Mouse (Mus musculus) embryo, embryonic 11 days (tissue): ENCODE measurements at regions not wholly inside any gene's neighbourhood (a gene's known extent, or its start where the extent isn't known, plus 50 kb on each side); places are given as distances from the start of the nearest gene placed in this dataset.

Source experiments
- DNase-seq: peaks from one replicate; pipeline ENCODE4 v3.0.0-alpha.2; 2015

DNA sequence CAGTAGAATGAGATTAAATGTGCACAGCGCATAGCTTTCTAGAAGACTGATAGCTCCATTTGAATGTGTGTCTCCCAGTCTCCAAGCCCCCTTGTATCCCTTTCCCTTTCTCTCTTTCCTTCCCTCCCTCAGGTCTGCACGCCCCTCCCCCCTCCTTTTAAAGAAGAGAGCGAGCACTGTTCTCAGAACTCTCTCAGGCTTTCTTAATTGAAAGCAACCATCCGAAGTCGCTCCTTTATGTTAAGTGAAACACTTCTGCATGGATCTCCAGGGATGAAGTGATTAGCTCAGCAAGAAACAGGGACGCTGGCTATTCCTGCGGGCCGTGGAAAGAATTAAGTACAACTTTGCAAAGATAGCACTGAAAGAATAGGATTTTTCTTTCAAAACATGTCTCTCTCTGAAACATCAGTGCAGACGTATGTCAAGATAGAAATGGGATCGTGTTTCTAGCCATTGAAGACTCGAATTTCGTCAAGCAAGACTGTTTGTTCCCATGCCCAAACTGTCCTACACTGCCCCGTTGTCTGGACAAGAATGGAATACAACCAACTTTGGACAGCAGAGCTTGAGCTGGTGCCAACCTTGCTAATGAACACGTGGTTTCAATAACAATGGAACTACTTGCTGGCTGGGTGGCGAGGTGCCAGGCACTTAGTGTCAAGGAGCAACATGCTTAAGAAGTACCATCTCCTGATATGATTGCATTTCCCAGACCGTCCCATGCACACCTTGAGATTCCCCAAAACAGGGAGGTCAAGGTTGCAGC is 289.2 kb upstream of the Rnaseh2b start:
- peak; percentile 61 for DNase-seq

DNA sequence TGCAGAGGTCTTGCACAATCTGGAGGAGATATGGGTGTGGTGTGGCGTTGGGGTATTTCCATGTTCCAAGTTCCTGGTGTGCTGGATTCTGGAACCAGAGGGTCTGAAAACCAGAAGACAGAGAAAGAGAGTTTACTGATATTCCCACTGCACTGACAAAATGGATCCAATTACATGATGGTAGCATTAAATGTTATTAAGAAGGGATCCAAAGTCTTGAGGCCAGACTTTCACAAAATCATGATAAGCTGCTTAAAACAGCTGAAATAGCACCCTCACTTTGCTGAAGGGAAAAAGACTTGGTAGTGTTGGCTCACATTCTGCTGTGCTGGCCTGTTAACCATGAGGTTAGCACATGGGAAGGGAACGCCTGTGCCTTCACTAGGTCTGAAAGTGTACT is 288.6 kb upstream of the Rnaseh2b start:
- DNase-seq = no peak

DNA sequence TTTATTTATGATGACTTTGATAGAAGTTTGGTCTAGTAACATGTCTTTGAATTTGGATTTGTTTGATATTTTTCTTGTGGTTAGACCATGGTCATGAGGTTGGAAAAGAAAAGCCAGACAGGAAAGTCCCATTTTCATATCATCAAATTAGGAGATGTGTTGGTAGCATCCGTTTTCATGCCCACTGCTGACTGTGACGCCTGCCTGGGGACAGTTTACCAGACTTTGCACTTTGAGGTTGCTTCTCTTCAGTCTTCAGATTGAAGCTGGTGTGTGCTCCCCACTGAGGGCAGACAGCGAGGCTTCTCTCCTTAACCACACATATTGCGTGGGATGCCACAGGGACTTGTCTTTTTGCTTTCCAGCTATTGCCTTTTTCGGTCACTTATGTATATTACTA is 283.7 kb upstream of the Rnaseh2b start:
- no peak for DNase-seq

DNA sequence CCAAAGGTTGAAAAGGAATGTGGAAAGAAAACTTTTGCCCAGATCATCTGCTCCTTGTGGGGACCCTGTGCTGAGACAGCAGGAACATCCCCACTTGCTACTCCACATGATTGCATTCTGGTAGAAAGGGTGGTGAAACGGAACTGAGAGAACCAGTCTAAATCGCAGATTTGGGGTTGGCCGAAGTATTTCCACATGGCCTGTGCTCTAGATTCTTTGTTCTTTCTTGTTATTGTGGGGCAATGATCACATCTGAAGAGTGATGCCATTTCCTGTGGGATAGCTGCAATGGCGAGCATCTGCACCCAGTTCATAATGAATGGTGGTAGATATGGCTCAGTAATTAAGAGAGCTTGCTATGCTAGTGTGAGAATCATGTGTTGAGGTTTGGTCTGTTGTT is 273.6 kb upstream of the Rnaseh2b start:
- DNase-seq = no peak

DNA sequence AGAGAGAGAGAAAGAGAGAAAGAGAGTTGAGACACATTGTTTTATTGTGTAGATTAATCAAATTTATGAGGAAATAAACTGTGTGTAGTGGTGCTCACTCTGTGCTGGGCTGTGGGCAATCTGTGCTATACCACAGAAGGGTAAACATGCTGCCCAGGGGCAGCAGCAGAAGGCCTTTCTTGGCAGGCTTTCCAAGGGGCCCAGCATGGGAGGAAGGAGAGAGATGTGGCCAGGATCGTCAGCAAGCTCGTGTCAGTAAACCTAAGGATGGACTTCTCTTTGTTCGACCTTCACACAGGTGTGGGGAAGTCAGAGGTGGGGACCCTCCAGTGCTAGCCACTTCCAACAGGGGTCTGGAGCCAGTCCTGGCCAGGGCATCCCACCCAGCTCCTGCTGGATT is 271.4 kb upstream of the Rnaseh2b start:
- no peak for DNase-seq

DNA sequence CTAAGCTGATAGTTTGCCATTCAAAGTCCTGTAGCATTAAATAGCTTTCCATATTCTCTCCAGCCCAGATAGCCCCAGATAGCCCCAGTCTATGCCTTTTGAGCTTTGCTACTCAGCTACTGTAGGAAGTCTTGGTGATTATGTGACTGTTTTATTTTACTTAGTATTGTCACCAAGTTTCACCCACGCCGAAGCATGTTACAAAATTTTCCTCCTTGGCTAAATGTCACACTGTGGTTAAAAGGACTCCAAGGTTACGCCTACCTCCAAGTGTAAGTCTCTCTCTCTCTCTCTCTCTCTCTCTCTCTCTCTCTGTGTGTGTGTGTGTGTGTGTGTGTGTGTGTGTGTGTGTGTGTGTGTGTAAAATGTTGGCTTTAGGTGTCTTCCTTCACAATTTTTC is 270.2 kb upstream of the Rnaseh2b start:
- DNase-seq = no peak

DNA sequence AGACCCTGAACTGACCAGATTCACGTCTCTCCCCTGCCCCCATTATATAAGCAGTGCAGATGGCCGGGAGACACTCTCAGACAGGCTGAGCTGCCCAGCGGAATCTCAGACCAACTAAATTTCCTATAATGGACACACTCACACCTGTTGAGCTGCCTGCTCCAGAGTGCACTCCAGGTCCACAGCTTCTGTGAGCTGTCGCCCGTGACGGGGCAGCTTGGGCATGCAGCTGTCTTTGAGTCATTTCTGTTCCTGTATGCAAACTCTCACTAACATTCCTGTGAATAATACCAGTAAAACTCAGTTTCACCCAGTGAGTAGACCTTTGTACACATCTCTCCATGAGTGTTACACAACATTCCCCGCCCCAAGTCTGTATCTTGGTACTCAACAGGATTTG is 269.4 kb upstream of the Rnaseh2b start:
- no peak for DNase-seq

DNA sequence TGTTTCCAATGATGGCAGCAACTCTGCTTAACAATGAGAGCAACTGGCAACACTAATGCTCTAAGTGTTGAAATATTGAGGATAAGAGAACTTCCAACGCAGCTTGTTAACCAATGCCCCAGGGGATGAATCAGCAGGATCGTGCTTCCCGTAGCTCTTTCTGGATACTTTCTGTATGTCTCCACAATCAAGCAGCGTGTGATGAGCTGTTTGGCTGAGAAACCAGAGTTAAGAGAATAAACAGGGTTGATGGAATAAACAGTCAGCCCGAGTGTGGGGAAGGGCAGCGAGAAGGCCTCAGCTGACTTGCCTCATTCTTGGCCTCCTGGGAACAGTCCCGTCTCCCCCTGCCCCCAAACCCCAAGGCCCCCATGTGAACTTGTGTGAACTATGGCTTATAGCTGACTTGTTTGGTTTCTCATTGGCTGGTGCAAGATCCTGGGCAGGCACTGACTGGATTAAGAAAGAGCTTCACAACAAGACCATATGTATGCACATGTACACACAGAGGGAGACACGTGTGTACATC is 264.6 kb upstream of the Rnaseh2b start:
- DNase-seq = no peak

DNA sequence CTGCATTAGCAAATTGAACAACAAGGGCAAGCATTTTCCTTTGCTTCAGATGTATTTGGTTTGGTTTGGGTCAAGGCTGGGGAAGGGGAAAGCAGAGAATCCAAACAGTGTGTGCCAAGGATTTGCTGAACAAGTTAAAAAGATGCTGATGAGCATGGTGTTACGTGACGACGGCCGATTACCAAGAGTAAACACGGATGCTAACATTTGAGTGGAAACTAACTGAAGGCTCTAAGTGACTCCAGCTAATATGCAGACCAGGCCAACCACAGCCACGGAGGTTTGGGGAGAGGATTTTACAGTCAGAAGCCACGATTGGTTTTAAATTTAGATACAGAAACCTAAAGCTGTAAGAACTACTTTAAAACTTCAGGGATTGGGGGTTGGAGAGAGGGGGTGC is 262.3 kb upstream of the Rnaseh2b start:
- DNase-seq = no peak

DNA sequence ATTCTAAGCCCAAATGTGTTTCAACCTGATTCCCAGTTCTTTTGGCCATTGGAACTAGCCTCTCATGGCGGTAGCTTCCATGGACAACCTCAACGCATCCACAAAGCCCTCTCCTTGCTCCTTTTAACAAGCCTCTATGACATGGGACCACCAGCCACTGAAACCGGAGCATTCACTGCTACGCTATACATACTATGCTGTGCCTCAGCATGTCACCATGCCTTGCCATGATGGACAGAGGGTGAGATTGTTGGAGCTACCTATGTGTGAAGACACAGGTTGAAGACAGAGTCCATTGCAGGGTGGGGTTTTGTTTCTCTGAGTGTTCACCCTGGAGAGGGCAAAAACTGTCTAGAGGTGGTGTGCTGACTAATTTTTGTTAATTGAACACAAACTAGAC is 258.7 kb upstream of the Rnaseh2b start:
- DNase-seq = no peak

DNA sequence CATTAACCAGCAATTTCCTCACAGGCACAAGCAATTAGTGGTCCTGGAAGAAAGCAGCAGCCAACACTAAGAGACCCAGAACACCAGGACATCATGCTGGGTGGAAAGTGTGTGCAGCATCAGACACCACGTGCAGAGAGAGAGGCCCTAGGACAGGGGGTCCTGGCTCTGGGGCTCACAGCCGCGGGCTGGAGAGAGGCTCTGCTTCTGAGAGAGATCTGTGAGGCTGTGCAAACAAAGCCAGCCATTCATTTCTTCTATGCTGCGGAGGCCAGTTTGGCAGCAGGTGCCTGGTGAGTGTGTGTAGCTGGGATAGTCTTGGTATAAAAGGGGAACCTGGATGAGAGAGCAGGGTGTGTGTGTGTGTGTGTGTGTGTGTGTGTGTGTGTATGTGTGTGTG is 257.7 kb upstream of the Rnaseh2b start:
- DNase-seq = peak; percentile 43

DNA sequence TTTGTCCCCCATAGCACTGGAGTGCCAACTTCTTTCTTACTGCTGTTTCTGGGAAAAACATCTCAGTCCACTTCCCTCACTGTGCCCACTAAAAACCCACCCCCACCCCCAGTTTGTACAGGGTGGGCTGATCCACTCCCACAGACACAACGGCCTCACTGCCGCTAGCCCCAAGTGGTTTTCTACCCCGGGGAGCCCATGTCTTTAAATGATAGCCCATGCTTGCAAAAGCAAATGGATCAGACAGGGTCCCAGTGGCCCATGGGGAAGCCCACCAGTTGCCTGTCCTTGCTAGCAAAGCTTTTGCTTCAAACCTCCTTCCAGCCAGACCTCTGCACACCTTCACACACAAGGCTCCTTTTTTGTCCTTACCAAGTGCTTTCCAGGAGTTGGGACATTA is 257.0 kb upstream of the Rnaseh2b start:
- DNase-seq = no peak

DNA sequence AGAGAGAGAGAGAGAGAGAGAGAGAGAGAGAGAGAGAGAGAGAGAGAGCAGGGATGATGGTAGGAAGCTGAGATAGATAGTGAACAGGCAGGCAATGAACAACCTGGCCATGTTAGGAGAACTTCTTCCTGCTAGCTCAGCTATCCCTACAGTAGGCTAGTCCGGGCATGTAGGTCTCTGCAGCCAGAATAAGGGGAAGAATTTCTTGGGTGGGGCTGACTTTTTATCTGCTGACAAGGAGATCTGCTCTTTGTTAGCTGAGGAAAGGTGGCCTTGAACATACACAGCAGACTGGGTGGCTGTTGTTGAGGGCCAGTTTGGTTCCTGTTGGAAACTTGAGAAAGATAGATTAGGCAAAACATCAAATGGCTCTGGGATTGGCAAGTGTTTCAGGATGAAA is 254.9 kb upstream of the Rnaseh2b start:
- no peak for DNase-seq

DNA sequence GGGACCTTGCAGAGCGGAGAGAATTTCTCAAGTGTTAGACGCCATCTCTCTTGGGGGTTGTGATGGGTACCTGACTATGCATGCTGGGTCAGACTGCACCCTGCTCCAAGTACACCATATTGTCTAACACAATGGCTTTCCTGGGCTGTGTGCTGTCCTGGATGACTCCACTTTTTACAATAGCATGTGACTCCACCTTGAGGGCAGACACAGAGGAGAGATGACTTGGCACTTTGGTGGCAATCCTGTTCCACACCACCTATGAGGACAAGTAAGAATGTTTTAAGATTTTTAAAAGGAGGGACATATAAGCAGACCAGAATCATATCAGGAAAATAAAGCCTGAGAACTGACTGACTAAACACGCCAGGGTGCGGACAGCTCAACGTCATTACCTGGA is 254.5 kb upstream of the Rnaseh2b start:
- no peak for DNase-seq

DNA sequence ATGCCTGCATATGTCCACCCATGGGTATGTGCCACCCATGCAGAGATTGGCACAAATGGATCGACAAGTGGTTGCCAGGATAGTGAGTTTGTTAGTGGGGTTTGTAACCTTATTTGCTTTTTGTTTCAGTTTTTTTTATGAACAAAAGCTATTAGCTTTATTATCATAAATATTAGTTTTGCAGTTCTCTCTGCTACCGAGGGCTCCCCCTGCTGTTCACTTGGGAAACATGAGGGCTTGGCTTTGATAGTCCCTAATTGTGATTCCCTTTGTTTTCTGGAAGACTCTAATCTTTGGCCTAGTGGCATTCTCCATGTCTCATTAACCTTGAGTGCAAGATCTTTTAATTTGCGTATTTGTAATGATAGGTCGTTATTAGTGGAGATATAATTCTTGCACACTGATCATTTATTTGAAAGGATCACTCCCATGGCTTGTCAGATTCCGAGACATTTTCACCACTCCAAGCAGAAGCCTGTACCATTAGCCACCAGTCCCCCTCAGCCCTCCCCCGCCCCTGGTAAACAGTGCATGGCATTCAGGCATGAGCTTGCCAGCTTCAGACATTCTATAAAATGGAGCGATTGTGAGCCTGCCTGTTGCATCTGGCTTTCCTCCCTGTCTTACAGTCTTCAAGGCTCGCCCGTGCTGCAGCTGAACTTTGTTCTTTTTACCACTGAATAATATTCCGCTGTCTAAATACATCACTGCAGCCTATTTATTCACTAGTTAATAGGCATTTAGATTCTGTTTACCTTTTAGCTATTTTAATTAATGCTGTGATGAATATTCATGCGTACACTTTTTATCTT is 249.9 kb upstream of the Rnaseh2b start:
- peak; percentile 67 for DNase-seq

DNA sequence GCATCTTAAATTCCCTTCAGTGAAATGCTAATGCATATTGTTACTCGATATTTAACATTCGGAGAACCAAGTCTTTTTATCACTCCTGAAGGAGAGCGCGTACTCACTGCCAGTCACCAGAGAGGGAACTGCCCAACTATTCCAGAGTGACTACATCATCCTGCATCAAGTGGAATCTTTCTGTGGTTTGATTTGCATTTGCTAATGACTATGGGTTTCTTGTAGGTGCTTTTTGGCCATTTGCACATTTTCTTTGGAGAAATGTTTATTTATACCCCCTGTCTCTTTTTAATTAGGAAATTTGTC is 249.3 kb upstream of the Rnaseh2b start:
- no peak for DNase-seq

DNA sequence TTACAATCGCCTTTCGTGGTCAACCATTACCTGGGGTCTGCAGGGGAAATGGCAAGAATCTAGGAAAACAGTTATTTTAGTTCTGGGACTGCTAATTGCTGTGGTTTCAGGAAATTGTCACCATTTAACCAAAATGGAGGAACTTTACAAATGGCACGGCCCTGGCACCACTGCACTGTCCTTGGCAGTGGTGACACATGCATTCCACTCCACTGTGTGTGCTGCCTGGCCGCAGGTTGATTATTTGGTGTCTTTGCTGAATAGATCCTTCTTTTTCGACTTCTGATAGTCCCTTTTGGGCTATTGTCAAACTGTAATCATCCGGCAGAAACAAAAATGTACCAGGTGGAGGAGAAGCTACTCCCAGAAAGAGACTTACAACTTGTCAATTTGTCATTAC is 241.4 kb upstream of the Rnaseh2b start:
- DNase-seq = no peak

DNA sequence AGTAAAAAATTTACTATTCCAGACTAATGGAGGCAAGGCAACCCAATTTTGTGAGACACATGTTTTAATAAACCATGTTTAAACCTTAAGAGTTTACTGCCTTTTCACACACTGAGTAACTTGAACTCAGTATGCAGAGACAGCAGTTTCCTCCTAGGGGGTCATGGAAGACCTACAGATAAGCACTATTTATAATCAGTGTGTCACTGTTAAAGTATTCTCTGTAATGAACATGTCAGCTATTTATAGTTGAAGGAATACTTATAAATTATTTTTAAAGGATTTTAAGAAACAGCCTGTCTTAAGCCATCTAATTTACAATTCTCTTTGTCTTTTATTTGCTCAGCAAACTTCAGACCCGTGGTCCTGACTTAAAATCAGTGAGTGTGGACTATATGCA is 240.5 kb upstream of the Rnaseh2b start:
- DNase-seq = no peak

DNA sequence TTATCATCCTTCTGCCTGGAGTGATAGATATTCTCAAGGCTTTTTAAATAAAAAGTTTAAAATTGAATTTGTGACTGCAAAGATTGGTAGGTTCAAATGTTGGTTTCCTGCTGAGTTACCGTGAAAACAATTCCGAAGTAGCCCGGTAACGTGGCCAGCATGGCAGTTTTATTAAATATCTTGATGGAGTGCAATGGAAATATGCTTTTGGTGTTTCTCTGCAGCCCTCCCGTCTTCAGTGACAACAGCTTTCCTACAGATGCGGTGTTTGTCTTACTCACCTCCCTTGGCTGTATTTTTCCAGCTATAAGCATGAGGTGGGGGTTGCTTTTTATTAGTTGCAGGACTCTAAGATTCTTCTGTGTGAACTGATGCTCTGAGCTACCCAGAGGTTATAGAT is 239.4 kb upstream of the Rnaseh2b start:
- no peak for DNase-seq

DNA sequence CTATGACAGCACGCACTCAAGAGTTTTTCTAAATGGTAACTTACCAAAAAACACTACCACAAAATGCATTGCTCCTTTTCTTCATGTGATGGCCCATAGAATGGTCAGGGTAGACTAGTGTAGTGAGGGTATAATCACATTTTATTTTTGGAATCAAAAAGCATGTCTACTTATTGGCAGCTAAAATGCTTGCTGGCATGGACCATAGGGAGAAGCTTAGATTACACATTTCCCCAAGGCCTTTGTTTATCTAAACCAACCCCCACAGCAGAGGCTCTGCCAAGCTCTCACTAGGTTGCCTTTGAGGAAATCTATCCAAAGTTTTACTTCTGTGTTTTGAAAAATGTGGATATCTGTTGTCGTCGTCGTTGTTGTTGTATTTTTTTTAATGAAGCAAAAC is 235.3 kb upstream of the Rnaseh2b start:
- DNase-seq = no peak

DNA sequence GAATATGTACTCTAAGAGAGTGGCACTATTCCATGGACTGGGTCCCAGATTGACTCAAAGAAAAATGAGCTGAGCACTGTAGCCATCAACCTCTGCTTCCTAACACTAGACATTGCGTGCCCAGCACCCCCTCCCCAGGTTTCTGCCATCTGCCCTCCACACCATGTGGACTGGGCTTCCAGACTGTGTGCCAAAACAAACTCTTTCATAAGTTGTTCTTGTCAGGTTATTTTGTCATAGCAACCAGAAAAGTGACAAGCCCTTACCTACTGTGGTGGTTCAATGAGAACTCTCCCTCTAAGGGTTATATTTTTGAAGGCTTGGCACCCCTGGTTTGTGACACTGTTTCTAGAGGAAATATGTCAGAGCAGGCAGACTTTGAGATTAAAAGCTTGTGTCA is 234.3 kb upstream of the Rnaseh2b start:
- no peak for DNase-seq

DNA sequence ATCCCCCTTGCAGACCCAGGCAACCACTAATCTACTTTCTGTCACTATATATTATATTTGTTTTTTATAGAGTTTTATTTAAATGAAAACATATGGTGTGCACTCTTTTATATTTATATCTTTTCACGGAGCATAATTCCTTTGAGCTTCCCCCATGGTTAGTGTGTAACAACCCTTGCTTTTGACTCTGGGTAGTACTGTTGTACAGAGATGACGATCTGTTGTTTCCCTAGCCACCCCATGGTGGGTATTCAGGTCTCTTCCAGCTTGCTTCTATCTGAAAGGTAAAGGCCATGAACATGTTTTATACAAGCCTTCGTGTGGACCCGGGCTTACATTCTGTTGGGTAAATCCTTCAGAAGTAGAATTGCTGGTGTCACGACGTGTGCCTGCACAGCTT is 221.2 kb upstream of the Rnaseh2b start:
- DNase-seq = no peak

DNA sequence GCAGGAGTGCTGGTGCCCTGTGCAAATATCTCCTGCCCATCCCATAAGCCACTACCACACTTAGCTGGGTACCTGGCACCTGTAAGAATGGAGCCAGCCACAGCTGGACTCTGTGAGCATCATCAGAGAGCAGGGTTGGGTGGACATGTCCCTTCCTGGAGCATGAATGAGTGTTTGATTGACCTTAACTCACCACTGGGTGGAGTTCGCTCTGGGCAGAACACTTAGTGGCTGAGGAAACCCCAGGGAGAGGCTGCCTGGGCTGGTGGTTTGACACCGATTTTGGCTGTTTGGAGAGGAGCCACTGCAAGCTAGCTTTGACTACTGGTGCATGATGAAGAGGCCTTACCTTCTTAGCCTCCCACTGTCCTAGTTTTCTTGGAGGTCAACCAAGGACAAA is 208.3 kb upstream of the Rnaseh2b start:
- DNase-seq = no peak

DNA sequence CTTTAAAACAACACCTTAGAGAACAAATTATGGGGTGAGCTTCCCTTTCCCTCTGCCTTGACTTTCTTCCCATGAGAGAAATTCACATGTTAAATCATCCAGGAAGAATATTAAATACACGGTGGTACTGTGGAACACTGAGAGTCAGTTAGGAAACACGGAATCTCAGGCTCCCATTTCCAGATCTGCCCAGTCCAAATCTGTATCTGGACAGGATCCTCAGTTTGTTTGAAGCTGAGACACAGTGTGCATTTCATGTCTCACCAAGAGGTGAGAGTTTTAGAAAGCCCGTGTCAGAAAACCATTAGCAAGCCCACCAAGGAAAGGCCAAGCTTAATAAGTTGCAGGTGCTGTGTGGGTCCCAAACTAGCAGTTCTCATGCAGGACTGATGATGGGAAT is 204.2 kb upstream of the Rnaseh2b start:
- DNase-seq = no peak

DNA sequence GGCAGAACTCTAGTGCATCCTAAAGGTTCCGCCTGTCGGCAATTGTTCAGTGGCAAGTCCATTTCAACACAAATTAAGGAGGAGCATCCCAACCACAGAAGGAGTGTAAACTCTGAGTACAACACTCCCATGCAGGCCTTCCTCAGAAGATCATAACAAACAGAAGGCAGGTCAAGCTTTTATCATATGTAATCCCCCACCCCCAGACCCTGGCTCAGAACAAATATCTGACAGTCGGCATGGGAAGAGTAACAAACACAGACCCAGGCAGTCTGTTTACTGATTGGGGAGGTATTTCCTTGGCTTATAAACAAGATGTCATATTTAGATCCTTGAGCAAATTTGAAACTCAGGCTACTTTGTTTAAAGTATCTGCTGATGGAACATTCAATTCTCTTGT is 174.9 kb upstream of the Rnaseh2b start:
- no peak for DNase-seq
